Mouse (Mus musculus): Measurements from ENCODE around the gene Dgki. TPM values are rescaled to one million over a fixed set of nuclear protein-coding genes. Genes with fewer than 3 reads are reported as not detected.

Gene Dgki
- polyA plus RNA-seq, 1 experiment from 2014 or later, result 0.97 TPM

GRCm38 (mm10) chr6:37216342-37216763 is 83.6 kb downstream of the Dgki start:
- DNase-seq (ENCODE audit: low spot score), result no peak
- peaks cover 11% of the 10 kb centered on the region for H3K4me1 ChIP-seq (ENCODE audit: control insufficient read depth, insufficient read depth, low read length)

DNA sequence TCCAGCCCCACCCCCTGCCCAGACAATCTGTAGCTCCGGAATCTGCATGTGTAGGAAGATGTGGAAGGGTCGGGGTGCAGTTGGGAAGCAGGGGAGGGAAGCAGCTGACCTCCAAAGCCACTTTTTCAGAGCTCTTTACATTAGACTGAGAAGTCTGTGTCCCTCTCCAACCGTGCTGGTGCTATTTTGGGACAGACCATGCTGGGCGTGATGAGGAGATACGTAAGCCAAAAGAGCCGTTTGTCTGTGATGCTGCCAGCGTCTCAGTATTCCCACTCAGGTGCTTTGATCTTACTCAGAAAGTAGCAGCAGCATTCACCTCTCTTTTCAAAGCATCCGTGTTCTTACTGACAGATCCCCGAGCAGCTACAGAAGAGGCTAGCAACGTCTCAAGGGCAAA is 84.3 kb downstream of the Dgki start:
- ATAC-seq (ENCODE audit: insufficient number of reproducible peaks, low FRiP score, low TSS enrichment, low read depth) (no peak), DNase-seq (ENCODE audit: low spot score) (no peak)
- H3K9ac ChIP-seq (ENCODE audit: low read length), result no peak overlapping the region
- H3K27ac ChIP-seq (replicated peaks; ENCODE audit: low read depth, low read length), result no peak overlapping the region
- H3K4me3 ChIP-seq (ENCODE audit: low read depth, low read length), result no peak overlapping the region
- H3K4me2 ChIP-seq (ENCODE audit: low read depth, severe bottlenecking), result no peak overlapping the region
- H3K27me3 ChIP-seq (ENCODE audit: control insufficient read depth, insufficient read depth, low read length), result no peaks in the 10 kb centered on the region
- peaks cover 11% of the 10 kb centered on the region for H3K4me1 ChIP-seq (ENCODE audit: control insufficient read depth, insufficient read depth, low read length)
- no peaks in the 10 kb centered on the region for H3K36me3 ChIP-seq (ENCODE audit: control insufficient read depth, insufficient read depth, low read length)
- H3K9me3 ChIP-seq (ENCODE audit: control insufficient read depth, low read length), result no peaks in the 10 kb centered on the region
- whole genome bisulfite sequencing, result 25% methylated on average over 10 of the region's 10 CpGs

More at GRCm38 (mm10) chr6:37216342-37216763, 83.6 kb downstream of the Dgki start:
- no peaks in the 10 kb centered on the region for H3K27me3 ChIP-seq (ENCODE audit: control insufficient read depth, insufficient read depth, low read length)
- no peaks in the 10 kb centered on the region for H3K36me3 ChIP-seq (ENCODE audit: control insufficient read depth, insufficient read depth, low read length)
- H3K4me3 ChIP-seq (ENCODE audit: low read depth, low read length), result no peak overlapping the region
- H3K9me3 ChIP-seq (ENCODE audit: control insufficient read depth, low read length), result no peaks in the 10 kb centered on the region
- no peak overlapping the region for H3K4me2 ChIP-seq (ENCODE audit: low read depth, severe bottlenecking)
- no peak overlapping the region for H3K27ac ChIP-seq (replicated peaks; ENCODE audit: low read depth, low read length)
- ATAC-seq (ENCODE audit: insufficient number of reproducible peaks, low FRiP score, low TSS enrichment, low read depth), result no peak
- WGBS, result 51% methylated on average over 4 of the region's 4 CpGs
- no peak overlapping the region for H3K9ac ChIP-seq (ENCODE audit: low read length)

DNA sequence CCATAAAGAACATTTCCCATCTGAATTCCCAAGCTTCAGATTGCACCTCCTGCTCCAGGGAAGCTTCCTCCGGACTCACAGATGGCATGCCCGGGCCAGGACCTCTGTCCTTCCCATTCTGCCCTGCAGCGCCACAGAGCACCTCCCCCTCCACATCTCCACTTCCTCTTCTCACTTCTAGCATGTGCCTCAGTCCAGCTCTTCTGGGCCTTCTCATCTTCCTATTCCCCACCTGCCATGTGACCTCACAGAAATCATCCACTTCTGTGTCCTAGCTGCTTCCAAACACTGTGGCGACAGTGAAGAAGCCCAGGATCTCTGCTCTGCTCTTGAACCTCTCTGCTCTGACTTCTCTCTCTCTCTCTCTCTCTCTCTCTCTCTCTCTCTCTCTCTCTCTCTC is 87.1 kb downstream of the Dgki start:
- H3K9me3 ChIP-seq (ENCODE audit: control insufficient read depth, low read length), result no peaks in the 10 kb centered on the region
- no peak overlapping the region for H3K4me2 ChIP-seq (ENCODE audit: low read depth, severe bottlenecking)
- no peak overlapping the region for H3K9ac ChIP-seq (ENCODE audit: low read length)
- H3K27ac ChIP-seq (replicated peaks; ENCODE audit: low read depth, low read length), result 0 out of 2 replicates have a peak overlapping the region, but pooled peaks have one; percentile 56
- peaks cover 11% of the 10 kb centered on the region for H3K4me1 ChIP-seq (ENCODE audit: control insufficient read depth, insufficient read depth, low read length)
- H3K4me3 ChIP-seq (ENCODE audit: low read depth, low read length), result no peak overlapping the region
- no peaks in the 10 kb centered on the region for H3K27me3 ChIP-seq (ENCODE audit: control insufficient read depth, insufficient read depth, low read length)
- H3K36me3 ChIP-seq (ENCODE audit: control insufficient read depth, insufficient read depth, low read length), result no peaks in the 10 kb centered on the region
- ATAC-seq (ENCODE audit: insufficient number of reproducible peaks, low FRiP score, low TSS enrichment, low read depth), result no peak
- WGBS, result 68% methylated on average over 4 of the region's 4 CpGs
- DNase-seq (ENCODE audit: low spot score), result no peak

- Histone ChIP-seq H3K4me3 (ENCODE audit: low read depth, low read length) (no peak overlapping the region), H3K36me3 (ENCODE audit: control insufficient read depth, insufficient read depth, low read length) (no peaks in the 10 kb centered on the region), H3K27me3 (ENCODE audit: control insufficient read depth, insufficient read depth, low read length) (no peaks in the 10 kb centered on the region), H3K27ac (replicated peaks; ENCODE audit: low read depth, low read length) (no peak overlapping the region; the same call in 1 of the 2 replicates), H3K4me2 (ENCODE audit: low read depth, severe bottlenecking) (no peak overlapping the region), H3K4me1 (ENCODE audit: control insufficient read depth, insufficient read depth, low read length) (peaks cover 11% of the 10 kb centered on the region), H3K9ac (ENCODE audit: low read length) (no peak overlapping the region), H3K9me3 (ENCODE audit: control insufficient read depth, low read length) (no peaks in the 10 kb centered on the region)
- 42% methylated on average over 9 of the region's 9 CpGs for WGBS
- no peak for ATAC-seq (ENCODE audit: insufficient number of reproducible peaks, low FRiP score, low TSS enrichment, low read depth)
- no peak for DNase-seq (ENCODE audit: low spot score)
Observed at GRCm38 (mm10) chr6:37211545-37212247, 88.3 kb downstream of the Dgki start.

GRCm38 (mm10) chr6:37202901-37203300 is 97.1 kb downstream of the Dgki start:
- H3K36me3 ChIP-seq (ENCODE audit: control insufficient read depth, insufficient read depth, low read length), result no peaks in the 10 kb centered on the region
- no peak overlapping the region for H3K4me2 ChIP-seq (ENCODE audit: low read depth, severe bottlenecking)
- H3K9me3 ChIP-seq (ENCODE audit: control insufficient read depth, low read length), result no peaks in the 10 kb centered on the region
- no peak overlapping the region for H3K9ac ChIP-seq (ENCODE audit: low read length)
- H3K4me3 ChIP-seq (ENCODE audit: low read depth, low read length), result no peak overlapping the region
- DNase-seq (ENCODE audit: low spot score) (no peak), ATAC-seq (ENCODE audit: insufficient number of reproducible peaks, low FRiP score, low TSS enrichment, low read depth) (no peak)
- no peaks in the 10 kb centered on the region for H3K4me1 ChIP-seq (ENCODE audit: control insufficient read depth, insufficient read depth, low read length)
- 66% methylated on average over 4 of the region's 4 CpGs for WGBS
- no peak overlapping the region for H3K27ac ChIP-seq (replicated peaks; ENCODE audit: low read depth, low read length)
- no peaks in the 10 kb centered on the region for H3K27me3 ChIP-seq (ENCODE audit: control insufficient read depth, insufficient read depth, low read length)

GRCm38 (mm10) chr6:37200840-37201239 is 99.1 kb downstream of the Dgki start:
- WGBS, result 93% methylated on average over 5 of the region's 5 CpGs
- Histone ChIP-seq H3K36me3 (ENCODE audit: control insufficient read depth, insufficient read depth, low read length) (no peaks in the 10 kb centered on the region), H3K9ac (ENCODE audit: low read length) (no peak overlapping the region), H3K4me2 (ENCODE audit: low read depth, severe bottlenecking) (no peak overlapping the region), H3K4me3 (ENCODE audit: low read depth, low read length) (no peak overlapping the region), H3K27me3 (ENCODE audit: control insufficient read depth, insufficient read depth, low read length) (no peaks in the 10 kb centered on the region), H3K4me1 (ENCODE audit: control insufficient read depth, insufficient read depth, low read length) (no peaks in the 10 kb centered on the region), H3K9me3 (ENCODE audit: control insufficient read depth, low read length) (no peaks in the 10 kb centered on the region), H3K27ac (replicated peaks; ENCODE audit: low read depth, low read length) (no peak overlapping the region)
- ATAC-seq (ENCODE audit: insufficient number of reproducible peaks, low FRiP score, low TSS enrichment, low read depth), result no peak
- no peak for DNase-seq (ENCODE audit: low spot score)

- H3K36me3 ChIP-seq (ENCODE audit: control insufficient read depth, insufficient read depth, low read length), result no peaks in the 10 kb centered on the region
- no peaks in the 10 kb centered on the region for H3K4me1 ChIP-seq (ENCODE audit: control insufficient read depth, insufficient read depth, low read length)
- no peaks in the 10 kb centered on the region for H3K27me3 ChIP-seq (ENCODE audit: control insufficient read depth, insufficient read depth, low read length)
- H3K9me3 ChIP-seq (ENCODE audit: control insufficient read depth, low read length), result no peaks in the 10 kb centered on the region
- ATAC-seq (ENCODE audit: insufficient number of reproducible peaks, low FRiP score, low TSS enrichment, low read depth), result no peak
- no peak overlapping the region for H3K9ac ChIP-seq (ENCODE audit: low read length)
- no peak for DNase-seq (ENCODE audit: low spot score)
- WGBS, result 88% methylated on average over 3 of the region's 3 CpGs
- H3K27ac ChIP-seq (replicated peaks; ENCODE audit: low read depth, low read length), result no peak overlapping the region
- no peak overlapping the region for H3K4me3 ChIP-seq (ENCODE audit: low read depth, low read length)
- H3K4me2 ChIP-seq (ENCODE audit: low read depth, severe bottlenecking), result no peak overlapping the region
Observed at GRCm38 (mm10) chr6:37199502-37199901, 100.5 kb downstream of the Dgki start.

DNA sequence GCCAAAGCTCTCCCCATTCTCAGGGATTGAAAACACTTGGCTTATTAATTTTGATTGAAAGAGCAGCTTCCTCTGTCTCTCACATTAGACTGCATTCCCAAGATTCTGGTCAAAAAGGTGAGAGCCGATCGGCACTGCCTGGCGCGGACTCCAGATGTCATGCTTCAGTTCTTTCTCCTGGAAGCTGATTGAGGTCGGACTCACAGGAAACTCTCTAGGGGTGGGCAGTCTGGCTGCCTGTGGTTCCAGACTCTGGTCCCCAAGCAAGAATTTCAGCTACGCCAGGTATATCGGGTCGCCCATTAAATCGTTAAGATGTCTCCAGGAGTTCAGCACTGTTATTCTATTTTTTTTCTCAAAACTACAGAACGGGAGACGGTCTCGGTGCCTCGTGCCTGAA is 102.2 kb downstream of the Dgki start:
- H3K4me1 ChIP-seq (ENCODE audit: control insufficient read depth, insufficient read depth, low read length), result no peaks in the 10 kb centered on the region
- H3K36me3 ChIP-seq (ENCODE audit: control insufficient read depth, insufficient read depth, low read length), result no peaks in the 10 kb centered on the region
- no peaks in the 10 kb centered on the region for H3K9me3 ChIP-seq (ENCODE audit: control insufficient read depth, low read length)
- H3K27ac ChIP-seq (replicated peaks; ENCODE audit: low read depth, low read length), result no peak overlapping the region
- no peak overlapping the region for H3K9ac ChIP-seq (ENCODE audit: low read length)
- ATAC-seq (ENCODE audit: insufficient number of reproducible peaks, low FRiP score, low TSS enrichment, low read depth), result no peak
- H3K27me3 ChIP-seq (ENCODE audit: control insufficient read depth, insufficient read depth, low read length), result no peaks in the 10 kb centered on the region
- peak; percentile 38 for DNase-seq (ENCODE audit: low spot score)
- H3K4me3 ChIP-seq (ENCODE audit: low read depth, low read length), result no peak overlapping the region
- WGBS, result 62% methylated on average over 13 of the region's 13 CpGs
- H3K4me2 ChIP-seq (ENCODE audit: low read depth, severe bottlenecking), result no peak overlapping the region

DNA sequence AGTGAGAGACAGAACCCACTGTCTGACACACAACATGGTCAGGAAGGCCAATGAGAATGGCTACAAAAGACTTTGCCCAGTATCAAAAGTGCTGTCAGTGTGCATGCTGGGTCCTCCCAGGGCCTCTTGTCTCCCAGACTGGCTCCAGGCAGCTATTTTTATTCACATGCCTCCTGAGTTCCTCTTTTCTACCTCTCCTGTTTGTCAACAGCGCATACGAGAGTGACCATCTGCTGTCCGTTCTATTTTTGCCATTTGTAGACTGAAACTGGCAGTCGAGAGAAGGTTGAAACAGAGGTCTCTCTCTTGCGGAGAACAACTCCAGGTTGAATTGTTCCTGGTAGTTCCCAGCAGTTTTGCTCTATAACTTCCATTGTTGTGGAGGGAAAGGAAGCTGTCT is 103.1 kb downstream of the Dgki start:
- no peaks in the 10 kb centered on the region for H3K9me3 ChIP-seq (ENCODE audit: control insufficient read depth, low read length)
- H3K9ac ChIP-seq (ENCODE audit: low read length), result no peak overlapping the region
- H3K27me3 ChIP-seq (ENCODE audit: control insufficient read depth, insufficient read depth, low read length), result no peaks in the 10 kb centered on the region

More for the DNA sequence above, 103.1 kb downstream of the Dgki start:
- Histone ChIP-seq H3K27ac (replicated peaks; ENCODE audit: low read depth, low read length) (no peak overlapping the region), H3K4me2 (ENCODE audit: low read depth, severe bottlenecking) (no peak overlapping the region), H3K36me3 (ENCODE audit: control insufficient read depth, insufficient read depth, low read length) (no peaks in the 10 kb centered on the region), H3K4me3 (ENCODE audit: low read depth, low read length) (no peak overlapping the region), H3K4me1 (ENCODE audit: control insufficient read depth, insufficient read depth, low read length) (no peaks in the 10 kb centered on the region)
- DNase-seq (ENCODE audit: low spot score), result no peak
- 95% methylated on average over 5 of the region's 5 CpGs for WGBS
- ATAC-seq (ENCODE audit: insufficient number of reproducible peaks, low FRiP score, low TSS enrichment, low read depth), result no peak

Data from limb, embryonic 11.5 days (tissue).